Mouse (Mus musculus) lung, adult 2 months (tissue): ENCODE results near the gene Hcfc2. TPM values are rescaled to one million over a fixed set of nuclear protein-coding genes. Genes with fewer than 3 reads are reported as not detected.

Experiments used
- DNase-seq: peaks from one replicate; pipeline ENCODE4 v3.0.0; 2022
- H3K4me1 ChIP-seq: fragments of 200-500 bp; 2 replicates; pipeline ENCODE4 v1.6.1; 2011; ENCODE audit warnings: low read length; ENCODE audit not compliant: control insufficient read depth, insufficient read depth
- H3K4me3 ChIP-seq: fragments of 200-500 bp; replicated peaks from 2 replicates; pipeline ENCODE3; 2011; ENCODE audit warnings: low read depth, mild to moderate bottlenecking, control low read depth, low read length; ENCODE audit errors: extremely low read depth
- CTCF ChIP-seq: fragments of 200-500 bp; IDR thresholded peaks from 2 replicates; pipeline ENCODE4 v1.5.1; 2011; ENCODE audit warnings: mild to moderate bottlenecking, low read length, control low read depth; ENCODE audit not compliant: insufficient read depth
- POLR2A ChIP-seq: fragments of 200-500 bp; IDR thresholded peaks from 2 replicates; pipeline ENCODE4 v1.6.1; 2011; ENCODE audit warnings: low read depth, mild to moderate bottlenecking, control low read depth, low read length, borderline replicate concordance; ENCODE audit errors: extremely low read depth
- WGBS: fragments of 180-500 bp; shearing (Covaris S2); methylation state at CpG from one replicate; pipeline ENCODE4 v1.1.7; 2018; 5-methylcytosine and 5-hydroxymethylcytosine counted together
- polyA plus RNA-seq: library from polyadenylated mRNA; depleted of rRNA; stranded (reverse); fragments of >200 nt; gene quantifications from 2 replicates; pipeline ENCODE4 v1.2.3, GENCODE M21; 2012; rRNA removed

Hcfc2 gene
- polyA plus RNA-seq, 1 experiment, result 9.3 TPM

GRCm38 (mm10) chr10:82778791-82779549 is 83.0 kb downstream of the Hcfc2 start:
- 82% methylated on average over 8 of the region's 8 CpGs for WGBS
- H3K4me1 ChIP-seq, result peaks cover 2% of the 10 kb centered on the region; the same call in 1 of the 2 replicates
- no peak for DNase-seq
- no peak overlapping the region for H3K4me3 ChIP-seq
- TF ChIP-seq POLR2A, result no peak
- no peak for TF ChIP-seq CTCF

- no peak for DNase-seq
- Histone ChIP-seq H3K4me1 (peaks cover 2% of the 10 kb centered on the region; the same call in 1 of the 2 replicates), H3K4me3 (no peak overlapping the region)
- WGBS, result 97% methylated on average over 14 of the region's 14 CpGs
- TF ChIP-seq POLR2A, result no peak
- no peak for TF ChIP-seq CTCF
These were observed 83.9 kb downstream of the Hcfc2 start for GRCm38 (mm10) chr10:82779831-82780230.

- TF ChIP-seq POLR2A (no peak), CTCF (no peak)
- no peak for DNase-seq
- 83% methylated on average over 3 of the region's 3 CpGs for WGBS
These were observed 84.4 kb downstream of the Hcfc2 start for GRCm38 (mm10) chr10:82780322-82780721.

GRCm38 (mm10) chr10:82780816-82781215 is 84.9 kb downstream of the Hcfc2 start:
- TF ChIP-seq CTCF (no peak), POLR2A (no peak)
- peaks cover 2% of the 10 kb centered on the region; the same call in 1 of the 2 replicates for H3K4me1 ChIP-seq
- no peak for DNase-seq
- no peak overlapping the region for H3K4me3 ChIP-seq

More at GRCm38 (mm10) chr10:82780322-82780721, 84.4 kb downstream of the Hcfc2 start:
- Histone ChIP-seq H3K4me3 (no peak overlapping the region), H3K4me1 (peaks cover 2% of the 10 kb centered on the region; the same call in 1 of the 2 replicates)

GRCm38 (mm10) chr10:82782472-82782871 is 86.5 kb downstream of the Hcfc2 start:
- peaks cover 2% of the 10 kb centered on the region; the same call in 1 of the 2 replicates for H3K4me1 ChIP-seq
- TF ChIP-seq CTCF (no peak), POLR2A (no peak)
- no peak overlapping the region for H3K4me3 ChIP-seq
- no peak for DNase-seq
- WGBS, result 31% methylated on average over 2 of the region's 2 CpGs

GRCm38 (mm10) chr10:82789181-82789580 is 93.2 kb downstream of the Hcfc2 start:
- H3K4me3 ChIP-seq, result no peak overlapping the region
- no peak for TF ChIP-seq CTCF
- no peak for TF ChIP-seq POLR2A
- H3K4me1 ChIP-seq, result no peaks in the 10 kb centered on the region
- no peak for DNase-seq

GRCm38 (mm10) chr10:82790504-82790903 is 94.5 kb downstream of the Hcfc2 start:
- Histone ChIP-seq H3K4me3 (no peak overlapping the region), H3K4me1 (peaks cover 6% of the 10 kb centered on the region; the same call in 1 of the 2 replicates)
- no peak for TF ChIP-seq CTCF
- TF ChIP-seq POLR2A, result no peak
- DNase-seq, result no peak
- WGBS, result 90% methylated on average over 5 of the region's 5 CpGs

GRCm38 (mm10) chr10:82791713-82792112 is 95.8 kb downstream of the Hcfc2 start:
- H3K4me1 ChIP-seq, result peaks cover 7% of the 10 kb centered on the region; the same call in 1 of the 2 replicates
- no peak overlapping the region for H3K4me3 ChIP-seq
- no peak for TF ChIP-seq POLR2A
- TF ChIP-seq CTCF, result no peak
- DNase-seq, result no peak
- whole genome bisulfite sequencing, result 93% methylated on average over 3 of the region's 3 CpGs

Other genes starting within 250 kb of the Hcfc2 start
- gene Gm1553, start 203.5 kb upstream of the Hcfc2 start, polyA plus RNA-seq, result not detected in 2 replicates
- gene 1190007I07Rik, start 72.9 kb upstream of the Hcfc2 start, polyA plus RNA-seq, result 22.3 and 37.2 TPM in 2 replicates
- 13.6 and 20.5 TPM in 2 replicates for gene Tdg, start 66.3 kb upstream of the Hcfc2 start, polyA plus RNA-seq
- gene Glt8d2, start 5.5 kb upstream of the Hcfc2 start, polyA plus RNA-seq, result 4.4 and 5.5 TPM in 2 replicates
- 5.6 and 7.1 TPM in 2 replicates for gene Nfyb, start 68.0 kb downstream of the Hcfc2 start, polyA plus RNA-seq
- 25.5 and 35.6 TPM in 2 replicates for gene Txnrd1, start 137.8 kb downstream of the Hcfc2 start, polyA plus RNA-seq
- 0.28 and 0.37 TPM in 2 replicates for gene Eid3, start 170.5 kb downstream of the Hcfc2 start, polyA plus RNA-seq